Mouse (Mus musculus): ENCODE measurements at regions not wholly inside any gene's neighbourhood (a gene's known extent, or its start where the extent isn't known, plus 50 kb on each side); places are given as distances from the start of the nearest gene placed in this dataset.
"Not testable (repeated sequence)": the region's sequence is repeated elsewhere in the genome, so short reads cannot be mapped to it uniquely, and the experiment has no call there.

- Histone ChIP-seq H3K36me3 (no peaks in the 10 kb centered on the region), H3K4me1 (replicated peaks) (peaks cover 4% of the 10 kb centered on the region), H3K27me3 (no peaks in the 10 kb centered on the region), H3K4me3 (peak overlapping the region; percentile 45; the same call in 1 of the 2 replicates), H3K9ac (peak overlapping the region; percentile 52; the same call in 1 of the 2 replicates), H3K27ac (peak overlapping the region; percentile 78), H3K4me2 (peak overlapping the region; percentile 64), H3K9me3 (replicated peaks) (no peaks in the 10 kb centered on the region)
- peak; percentile 80 for ATAC-seq (replicated peaks; ENCODE audit: insufficient number of reproducible peaks, insufficient read depth, low FRiP score, low read depth)
- WGBS = 13% methylated on average over 4 of the region's 4 CpGs
Observed at GRCm38 (mm10) chr9:88240740-88241139, 86.3 kb upstream of the Nt5e start.

- Histone ChIP-seq H3K27me3 (no peaks in the 10 kb centered on the region), H3K4me3 (peak overlapping the region; percentile 45), H3K27ac (peak overlapping the region; percentile 78), H3K4me1 (replicated peaks) (peaks cover 4% of the 10 kb centered on the region), H3K36me3 (no peaks in the 10 kb centered on the region), H3K9ac (peak overlapping the region; percentile 52), H3K4me2 (peak overlapping the region; percentile 64), H3K9me3 (replicated peaks) (no peaks in the 10 kb centered on the region)
- peak; percentile 89 for ATAC-seq (replicated peaks; ENCODE audit: insufficient number of reproducible peaks, insufficient read depth, low FRiP score, low read depth)
- 3% methylated on average over 18 of the region's 18 CpGs for WGBS
Observed at GRCm38 (mm10) chr9:88241203-88241995, 85.6 kb upstream of the Nt5e start.

- 87% methylated on average over 7 of the region's 7 CpGs for WGBS
Observed at GRCm38 (mm10) chr9:88242530-88242929, 84.5 kb upstream of the Nt5e start.

GRCm38 (mm10) chr9:88244492-88244891 lies 82.5 kb upstream of the Nt5e start:
- 68% methylated on average over 3 of the region's 3 CpGs for WGBS
- no peak for ATAC-seq (replicated peaks; ENCODE audit: insufficient number of reproducible peaks, insufficient read depth, low FRiP score, low read depth)
- H3K27me3 ChIP-seq = no peaks in the 10 kb centered on the region
- H3K9ac ChIP-seq = no peak overlapping the region
- peaks cover 4% of the 10 kb centered on the region for H3K4me1 ChIP-seq (replicated peaks)
- no peak overlapping the region for H3K4me3 ChIP-seq
- H3K36me3 ChIP-seq = no peaks in the 10 kb centered on the region
- H3K4me2 ChIP-seq = no peak overlapping the region
- no peak overlapping the region for H3K27ac ChIP-seq
- H3K9me3 ChIP-seq (replicated peaks) = no peaks in the 10 kb centered on the region

More at GRCm38 (mm10) chr9:88242530-88242929, 84.5 kb upstream of the Nt5e start:
- ATAC-seq (replicated peaks; ENCODE audit: insufficient number of reproducible peaks, insufficient read depth, low FRiP score, low read depth) = no peak
- Histone ChIP-seq H3K9me3 (replicated peaks) (no peaks in the 10 kb centered on the region), H3K27me3 (no peaks in the 10 kb centered on the region), H3K27ac (no peak overlapping the region), H3K9ac (no peak overlapping the region), H3K36me3 (no peaks in the 10 kb centered on the region), H3K4me2 (no peak overlapping the region), H3K4me1 (replicated peaks) (peaks cover 4% of the 10 kb centered on the region), H3K4me3 (no peak overlapping the region)

- H3K36me3 ChIP-seq = no peaks in the 10 kb centered on the region
- H3K9ac ChIP-seq = no peak overlapping the region
- WGBS = 73% methylated on average over 7 of the region's 7 CpGs
- no peak overlapping the region for H3K4me2 ChIP-seq
- H3K9me3 ChIP-seq (replicated peaks) = no peaks in the 10 kb centered on the region
- H3K27ac ChIP-seq = no peak overlapping the region
- no peak for ATAC-seq (replicated peaks; ENCODE audit: insufficient number of reproducible peaks, insufficient read depth, low FRiP score, low read depth)
- H3K4me3 ChIP-seq = no peak overlapping the region
- no peaks in the 10 kb centered on the region for H3K4me1 ChIP-seq (replicated peaks)
- H3K27me3 ChIP-seq = no peaks in the 10 kb centered on the region; the same call in 1 of the 2 replicates
Observed at GRCm38 (mm10) chr9:88255948-88256347, 71.0 kb upstream of the Nt5e start.

GRCm38 (mm10) chr9:88259627-88260026 lies 67.4 kb upstream of the Nt5e start:
- no peaks in the 10 kb centered on the region for H3K4me1 ChIP-seq (replicated peaks)
- no peaks in the 10 kb centered on the region for H3K36me3 ChIP-seq
- H3K4me2 ChIP-seq = no peak overlapping the region
- H3K9me3 ChIP-seq (replicated peaks) = no peaks in the 10 kb centered on the region
- H3K9ac ChIP-seq = no peak overlapping the region
- H3K27me3 ChIP-seq = no peaks in the 10 kb centered on the region; the same call in 1 of the 2 replicates
- H3K27ac ChIP-seq = no peak overlapping the region
- ATAC-seq (replicated peaks; ENCODE audit: insufficient number of reproducible peaks, insufficient read depth, low FRiP score, low read depth) = no peak
- 68% methylated on average over 4 of the region's 4 CpGs for WGBS
- no peak overlapping the region for H3K4me3 ChIP-seq

- no peaks in the 10 kb centered on the region for H3K36me3 ChIP-seq
- no peak for ATAC-seq (replicated peaks; ENCODE audit: insufficient number of reproducible peaks, insufficient read depth, low FRiP score, low read depth)
- H3K4me2 ChIP-seq = no peak overlapping the region
- no peaks in the 10 kb centered on the region; the same call in 1 of the 2 replicates for H3K27me3 ChIP-seq
- H3K9ac ChIP-seq = no peak overlapping the region
- H3K4me3 ChIP-seq = no peak overlapping the region
- H3K4me1 ChIP-seq (replicated peaks) = no peaks in the 10 kb centered on the region
- H3K27ac ChIP-seq = no peak overlapping the region
- 67% methylated on average over 2 of the region's 2 CpGs for WGBS
- no peaks in the 10 kb centered on the region for H3K9me3 ChIP-seq (replicated peaks)
Observed at GRCm38 (mm10) chr9:88260072-88260635, 66.8 kb upstream of the Nt5e start.

- no peak for ATAC-seq (replicated peaks; ENCODE audit: insufficient number of reproducible peaks, insufficient read depth, low FRiP score, low read depth)
Observed at GRCm38 (mm10) chr9:88262461-88262860, 64.5 kb upstream of the Nt5e start.

GRCm38 (mm10) chr9:88266346-88266745 lies 60.7 kb upstream of the Nt5e start:
- H3K4me3 ChIP-seq; H3K27ac ChIP-seq; ATAC-seq (replicated peaks; ENCODE audit: insufficient number of reproducible peaks, insufficient read depth, low FRiP score, low read depth); H3K27me3 ChIP-seq; H3K36me3 ChIP-seq; H3K9me3 ChIP-seq (replicated peaks); H3K4me2 ChIP-seq; H3K9ac ChIP-seq; H3K4me1 ChIP-seq (replicated peaks): not testable (repeated sequence)
- WGBS = 68% methylated on average over 1 of the region's 1 CpGs

More at GRCm38 (mm10) chr9:88262461-88262860, 64.5 kb upstream of the Nt5e start:
- Histone ChIP-seq H3K4me1 (replicated peaks) (no peaks in the 10 kb centered on the region), H3K4me2 (no peak overlapping the region), H3K4me3 (no peak overlapping the region), H3K9me3 (replicated peaks) (no peaks in the 10 kb centered on the region), H3K36me3 (no peaks in the 10 kb centered on the region), H3K9ac (no peak overlapping the region), H3K27ac (no peak overlapping the region), H3K27me3 (no peaks in the 10 kb centered on the region)
- WGBS = 79% methylated on average over 3 of the region's 3 CpGs

GRCm38 (mm10) chr9:88268811-88269210 lies 58.2 kb upstream of the Nt5e start:
- Histone ChIP-seq H3K27me3 (no peaks in the 10 kb centered on the region), H3K27ac (no peak overlapping the region), H3K4me2 (no peak overlapping the region), H3K9ac (no peak overlapping the region), H3K36me3 (no peaks in the 10 kb centered on the region), H3K4me3 (no peak overlapping the region), H3K4me1 (replicated peaks) (peaks cover 4% of the 10 kb centered on the region; the same call in 1 of the 2 replicates), H3K9me3 (replicated peaks) (no peaks in the 10 kb centered on the region)
- ATAC-seq (replicated peaks; ENCODE audit: insufficient number of reproducible peaks, insufficient read depth, low FRiP score, low read depth) = no peak
- WGBS = 68% methylated on average over 2 of the region's 2 CpGs

GRCm38 (mm10) chr9:88269216-88269615 lies 57.8 kb upstream of the Nt5e start:
- no peak overlapping the region for H3K9ac ChIP-seq
- ATAC-seq (replicated peaks; ENCODE audit: insufficient number of reproducible peaks, insufficient read depth, low FRiP score, low read depth) = no peak
- peaks cover 7% of the 10 kb centered on the region; the same call in 1 of the 2 replicates for H3K4me1 ChIP-seq (replicated peaks)
- no peak overlapping the region for H3K27ac ChIP-seq
- 92% methylated on average over 5 of the region's 5 CpGs for WGBS
- no peak overlapping the region for H3K4me2 ChIP-seq
- H3K36me3 ChIP-seq = no peaks in the 10 kb centered on the region
- no peaks in the 10 kb centered on the region for H3K27me3 ChIP-seq
- no peak overlapping the region for H3K4me3 ChIP-seq
- no peaks in the 10 kb centered on the region for H3K9me3 ChIP-seq (replicated peaks)

Measured in heart, embryonic 15.5 days (tissue).